Mouse (Mus musculus): Measurements from ENCODE around the gene Lce3f.

DNA sequence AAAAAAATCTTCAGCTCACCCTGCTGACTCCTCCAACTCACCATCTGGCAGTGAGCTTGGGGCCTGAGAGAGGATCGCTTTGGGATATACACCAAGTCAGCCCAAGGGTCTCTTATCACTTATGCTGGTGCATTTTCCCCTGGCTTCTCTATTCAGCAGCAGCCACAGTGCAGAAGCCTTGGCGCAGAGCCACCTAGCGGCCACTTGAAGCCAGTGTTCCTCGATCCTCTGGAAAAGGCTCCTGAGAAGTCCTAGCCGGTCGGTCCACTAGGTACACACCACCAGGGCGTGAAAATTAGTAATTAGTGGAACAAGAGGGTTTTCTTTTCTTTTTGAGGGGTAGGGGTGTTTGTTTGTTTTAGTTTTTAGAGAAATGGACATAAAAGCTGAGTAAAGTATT is 6.7 kb downstream of the Lce3f start:
- TF ChIP-seq CTCF (IDR thresholded peaks at IDR 0.05; ENCODE audit: control insufficient read depth, insufficient read depth, low read length), result peak; percentile 47
- no peak for TF ChIP-seq POLR2A (IDR thresholded peaks at IDR 0.05; ENCODE audit: borderline replicate concordance, control insufficient read depth, low read depth, low read length)

Measured in bone marrow, adult 2 months (tissue).